9 mouse cellular contexts compared by ENCODE assay signal in the genomic region with DNA sequence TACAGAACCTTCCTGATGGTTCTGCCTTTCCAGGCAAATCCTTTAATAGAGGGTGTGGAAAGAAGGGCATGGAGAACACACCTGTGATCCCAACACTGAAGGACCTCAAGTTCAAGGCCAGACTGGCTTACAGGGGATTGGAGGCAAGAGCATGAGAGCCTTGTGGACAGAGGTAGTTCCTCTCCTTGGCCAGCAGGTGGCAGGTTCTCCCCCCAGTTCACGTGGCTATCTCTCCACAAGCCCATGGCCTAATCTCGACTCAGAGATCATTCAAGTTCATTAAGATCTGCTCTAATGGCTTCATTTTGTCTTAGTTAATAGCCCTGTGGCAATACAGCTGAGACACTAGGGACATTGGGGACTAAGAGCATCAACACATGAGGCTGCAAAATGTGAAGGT. TPM values are rescaled to one million over a fixed set of nuclear protein-coding genes. Genes with fewer than 3 reads are reported as not detected.
A peak's percentile ranks its signal among the peaks of the same experiment; 100 is the strongest.
DNase-seq lines count a peak whose midpoint lies in the region; ATAC-seq and TF ChIP-seq lines count a peak whose summit lies in the region.
"Had no signal": no experiment of that assay in that cellular context is flagged by ENCODE, and none has a peak within 500 bp of the region (broad histone marks: within the 10 kb centered on the region; RNA-seq: fewer than 3 reads in every experiment).

No protein-coding gene starts in this region.

- no peak overlapping the region for H3K4me2 ChIP-seq in forebrain, postnatal 0 days (ENCODE audit: low read depth)
- no peak overlapping the region for H3K4me2 ChIP-seq in forebrain, embryonic 15.5 days (replicated peaks)
- no peak overlapping the region for H3K4me2 ChIP-seq in midbrain, embryonic 15.5 days

- no peak for ATAC-seq in forebrain, postnatal 0 days
- ATAC-seq in forebrain, embryonic 15.5 days (replicated peaks) = no peak
- no peak for ATAC-seq in midbrain, embryonic 15.5 days (replicated peaks)

- H3K9me3 ChIP-seq in forebrain, postnatal 0 days (ENCODE audit: low read length) = no peaks in the 10 kb centered on the region
- no peaks in the 10 kb centered on the region for H3K9me3 ChIP-seq in forebrain, embryonic 15.5 days
- no peaks in the 10 kb centered on the region for H3K9me3 ChIP-seq in midbrain, embryonic 15.5 days

- no peaks in the 10 kb centered on the region for H3K27me3 ChIP-seq in forebrain, postnatal 0 days (ENCODE audit: insufficient read depth, low read length)
- no peaks in the 10 kb centered on the region for H3K27me3 ChIP-seq in forebrain, embryonic 15.5 days
- H3K27me3 ChIP-seq in midbrain, embryonic 15.5 days (replicated peaks) = no peaks in the 10 kb centered on the region

- no peak overlapping the region for H3K9ac ChIP-seq in forebrain, postnatal 0 days
- no peak overlapping the region for H3K9ac ChIP-seq in forebrain, embryonic 15.5 days (replicated peaks)
- H3K9ac ChIP-seq in midbrain, embryonic 15.5 days = no peak overlapping the region

- peak; percentile 7 for DNase-seq in forebrain, postnatal 0 days
- peak; percentile 14 to 33 for DNase-seq in spleen, adult 18-20 months
- no peak for DNase-seq in spleen, adult 12 weeks (ENCODE audit: low spot score)
- DNase-seq in embryo, embryonic 9.5 days (ENCODE audit: extremely low spot score) = peak; percentile 23
- peak; percentile 76 for DNase-seq in naive thymus-derived CD4-positive, alpha-beta T cell, adult 2 months (ENCODE audit: low read depth)
- DNase-seq in frontal cortex, postnatal 14 days (ENCODE audit: low spot score in 2 of 2) = no peak

- no peaks in the 10 kb centered on the region for H3K4me1 ChIP-seq in forebrain, postnatal 0 days (ENCODE audit: insufficient read depth)
- H3K4me1 ChIP-seq in forebrain, embryonic 15.5 days = no peaks in the 10 kb centered on the region
- H3K4me1 ChIP-seq in midbrain, embryonic 15.5 days = no peaks in the 10 kb centered on the region

- peak; percentile 63 for TF ChIP-seq CTCF in forebrain, postnatal 0 days (IDR thresholded peaks at IDR 0.05; ENCODE audit: low read depth)

- no peak overlapping the region for H3K27ac ChIP-seq in forebrain, postnatal 0 days (ENCODE audit: low read depth, low read length)
- no peak overlapping the region for H3K27ac ChIP-seq in forebrain, embryonic 15.5 days (replicated peaks)
- H3K27ac ChIP-seq in midbrain, embryonic 15.5 days = no peak overlapping the region

- 17% methylated on average over 2 of the region's 2 CpGs for WGBS in forebrain, postnatal 0 days
- 23% methylated on average over 2 of the region's 2 CpGs for WGBS in forebrain, embryonic 15.5 days
- WGBS in midbrain, embryonic 15.5 days = 17% methylated on average over 2 of the region's 2 CpGs

- no peaks in the 10 kb centered on the region for H3K36me3 ChIP-seq in forebrain, postnatal 0 days (ENCODE audit: insufficient read depth)
- H3K36me3 ChIP-seq in forebrain, embryonic 15.5 days = no peaks in the 10 kb centered on the region
- no peaks in the 10 kb centered on the region for H3K36me3 ChIP-seq in midbrain, embryonic 15.5 days (replicated peaks)

- H3K4me3 ChIP-seq in forebrain, postnatal 0 days (ENCODE audit: low read depth, low read length) = no peak overlapping the region
- no peak overlapping the region for H3K4me3 ChIP-seq in forebrain, embryonic 15.5 days
- no peak overlapping the region for H3K4me3 ChIP-seq in midbrain, embryonic 15.5 days

RNA-seq across cellular contexts. Expression of a gene that starts 8.3 kb away (rescaled TPM):
- 0.38 TPM in 1 of 2 replicates, not detected in the other for total RNA-seq in forebrain, postnatal 0 days (2014; rRNA removed)
- 0.40 and 0.62 TPM in 2 replicates for polyA plus RNA-seq in forebrain, postnatal 0 days (2015; fragmentation: Nextera tagmentation; extraction: Ambion mirVana)
- polyA plus RNA-seq in forebrain, embryonic 15.5 days (2015; fragmentation: Nextera tagmentation; extraction: Ambion mirVana) = 0.26 TPM in 1 of 2 replicates, not detected in the other
- polyA plus RNA-seq in midbrain, embryonic 15.5 days (2015; fragmentation: Nextera tagmentation; extraction: Ambion mirVana) = 0.34 and 0.50 TPM in 2 replicates

RNA-seq across cellular contexts. Expression of a gene that starts 35.0 kb away (rescaled TPM):
- total RNA-seq in forebrain, postnatal 0 days (2014; rRNA removed) = not detected in 2 replicates
- not detected in 2 replicates for polyA plus RNA-seq in forebrain, postnatal 0 days (2015; fragmentation: Nextera tagmentation; extraction: Ambion mirVana)
- polyA plus RNA-seq in forebrain, embryonic 15.5 days (2015; fragmentation: Nextera tagmentation; extraction: Ambion mirVana) = not detected in 2 replicates
- not detected in 2 replicates for polyA plus RNA-seq in midbrain, embryonic 15.5 days (2015; fragmentation: Nextera tagmentation; extraction: Ambion mirVana)
- polyA plus RNA-seq: embryonic facial prominence, embryonic 14.5 days had no signal

Comparison
In these comparisons a context has a peak if more than half of its experiments do, and no peak if none do; other contexts are left out.
1. DNase-seq: peak in forebrain, postnatal 0 days (single experiment), spleen, adult 18-20 months (2 of 2), embryo, embryonic 9.5 days (single experiment) and naive thymus-derived CD4-positive, alpha-beta T cell, adult 2 months (single experiment); none in spleen, adult 12 weeks (single experiment) and frontal cortex, postnatal 14 days (0 of 2).